In genomic region chr6:29326961-29327360, GRCm38 (mm10) we compare ENCODE assay signal across 31 mouse cellular contexts. TPM values are rescaled to one million over a fixed set of nuclear protein-coding genes. Genes with fewer than 3 reads are reported as not detected.
DNase-seq lines count a peak whose midpoint lies in the region; ATAC-seq and TF ChIP-seq lines count a peak whose summit lies in the region.
"Had no signal": no experiment of that assay in that cellular context is flagged by ENCODE, and none has a peak within 500 bp of the region (broad histone marks: within the 10 kb centered on the region; RNA-seq: fewer than 3 reads in every experiment).

No protein-coding gene starts in this region.

- no peaks in the 10 kb centered on the region for H3K4me1 ChIP-seq in cerebellum, adult 2 months (ENCODE audit: control insufficient read depth, insufficient read depth, low read length)
- H3K4me1 ChIP-seq: forebrain, embryonic 12.5 days; forebrain, embryonic 15.5 days; hindbrain, embryonic 12.5 days; hindbrain, embryonic 15.5 days; intestine, embryonic 15.5 days had no signal

- peak; percentile 23; the same call in 1 of the 2 replicates for ATAC-seq in megakaryocyte progenitor cell, adult 5-6 weeks (replicated peaks; ENCODE audit: poor library complexity)
- ATAC-seq: forebrain, embryonic 15.5 days; intestine, embryonic 15.5 days had no signal

- no peaks in the 10 kb centered on the region for H3K27me3 ChIP-seq in cerebellum, adult 2 months (ENCODE audit: control insufficient read depth, insufficient read depth, low read length)
- H3K27me3 ChIP-seq: embryonic facial prominence, embryonic 13.5 days; forebrain, embryonic 12.5 days; forebrain, embryonic 15.5 days; hindbrain, embryonic 12.5 days; hindbrain, embryonic 15.5 days; intestine, embryonic 15.5 days had no signal

- DNase-seq in 416B (ENCODE audit: low read depth) = peak; percentile 79
- DNase-seq in NIH3T3 (ENCODE audit: low read depth) = peak; percentile 66
- no peak for DNase-seq in right cerebral cortex, postnatal 4 days
- no peak for DNase-seq in cerebellum, adult 2 months
- DNase-seq in cerebellum, adult 18-20 months = no peak
- DNase-seq: adrenal gland, adult 2 months; adrenal gland, postnatal 14 days; cerebellum, adult 9-10 months; cerebellum, postnatal 25 days; embryo, embryonic 11 days; gastrocnemius, postnatal 10 days; gastrocnemius, postnatal 36 days; heart, adult 11 months; kidney, adult 11 months; kidney, adult 8-10 months had no signal

- TF ChIP-seq POLR2A in cerebellum, adult 2 months (IDR thresholded peaks at IDR 0.05; ENCODE audit: borderline replicate concordance, insufficient read depth, low read length) = no peak

- H3K4me3 ChIP-seq in cerebellum, adult 2 months (replicated peaks; ENCODE audit: insufficient read depth, low read depth, low read length) = no peak overlapping the region
- H3K4me3 ChIP-seq: embryonic facial prominence, embryonic 10.5 days; embryonic facial prominence, embryonic 13.5 days; erythroblast, embryonic 14.5 days; forebrain, embryonic 12.5 days; forebrain, embryonic 15.5 days; hindbrain, embryonic 12.5 days; hindbrain, embryonic 15.5 days; intestine, embryonic 15.5 days had no signal

- H3K27ac ChIP-seq in cerebellum, adult 2 months (ENCODE audit: insufficient read depth, low read length) = no peak overlapping the region
- H3K27ac ChIP-seq: embryonic facial prominence, embryonic 10.5 days; embryonic facial prominence, embryonic 13.5 days; forebrain, embryonic 12.5 days; forebrain, embryonic 15.5 days; hindbrain, embryonic 12.5 days; hindbrain, embryonic 15.5 days; intestine, embryonic 15.5 days had no signal

- TF ChIP-seq CTCF in cerebellum, adult 2 months (IDR thresholded peaks at IDR 0.05; ENCODE audit: borderline replicate concordance, insufficient read depth, low read depth, low read length) = no peak

- 88% methylated on average over 9 of the region's 9 CpGs for whole genome bisulfite sequencing in cerebellum, adult 2 months

RNA-seq across cellular contexts. Expression of gene Fam71f1, which starts 8.0 kb away (rescaled TPM):
- total RNA-seq in megakaryocyte progenitor cell, adult 5-6 weeks (2015) = not detected in 2 replicates
- not detected in 2 replicates for total RNA-seq in megakaryocyte progenitor cell, adult 5-6 weeks (2017)
- polyA plus RNA-seq in cerebellum, adult 2 months (2012; rRNA removed) = not detected in 2 replicates
- total RNA-seq: adrenal gland, adult 2 months; adrenal gland, postnatal 14 days; gastrocnemius, adult 18-20 months; gastrocnemius, postnatal 10 days; gastrocnemius, postnatal 36 days; heart, adult 8-10 months; heart, postnatal 25 days; hematopoietic stem cell, adult 5-6 weeks had no signal
- polyA plus RNA-seq: adrenal gland, adult 2 months; brain, embryonic 14.5 days; cortical plate, adult 2 months; embryonic facial prominence, embryonic 10.5 days; embryonic facial prominence, embryonic 13.5 days; erythroblast, embryonic 14.5 days; forebrain, embryonic 12.5 days; forebrain, embryonic 15.5 days; G1E; hindbrain, embryonic 12.5 days; hindbrain, embryonic 15.5 days; intestine, embryonic 15.5 days had no signal

RNA-seq across cellular contexts. Expression of gene Calu, which starts 20.9 kb away (rescaled TPM):
- 84.9 and 85.3 TPM in 2 replicates for total RNA-seq in megakaryocyte progenitor cell, adult 5-6 weeks (2015)
- total RNA-seq in megakaryocyte progenitor cell, adult 5-6 weeks (2017) = 211 TPM in 2 replicates
- 68.0 and 68.6 TPM in 2 replicates for polyA plus RNA-seq in cerebellum, adult 2 months (2012; rRNA removed)

RNA-seq across cellular contexts. Expression of gene Fam71f2, which starts 47.6 kb away (rescaled TPM):
- 1.1 TPM in 1 of 2 replicates, not detected in the other for total RNA-seq in megakaryocyte progenitor cell, adult 5-6 weeks (2015)
- 0.68 TPM in 1 of 2 replicates, not detected in the other for total RNA-seq in megakaryocyte progenitor cell, adult 5-6 weeks (2017)
- polyA plus RNA-seq in cerebellum, adult 2 months (2012; rRNA removed) = 1.1 TPM in 2 replicates
- total RNA-seq: adrenal gland, postnatal 14 days; gastrocnemius, adult 18-20 months; gastrocnemius, postnatal 36 days; heart, postnatal 25 days; hematopoietic stem cell, adult 5-6 weeks had no signal
- polyA plus RNA-seq: erythroblast, embryonic 14.5 days; G1E had no signal

RNA-seq across cellular contexts. Expression of gene Hilpda, which starts 54.7 kb away (rescaled TPM):
- 14.3 and 17.8 TPM in 2 replicates for total RNA-seq in megakaryocyte progenitor cell, adult 5-6 weeks (2015)
- 7.1 and 10.9 TPM in 2 replicates for total RNA-seq in megakaryocyte progenitor cell, adult 5-6 weeks (2017)
- polyA plus RNA-seq in cerebellum, adult 2 months (2012; rRNA removed) = 10.2 and 11.2 TPM in 2 replicates

Comparison
In these comparisons a context has a peak if more than half of its experiments do, and no peak if none do; other contexts are left out.
1. DNase-seq: peak in 416B (single experiment) and NIH3T3 (single experiment); none in right cerebral cortex, postnatal 4 days (single experiment), cerebellum, adult 2 months (0 of 2) and cerebellum, adult 18-20 months (0 of 2).